7 mouse cellular contexts compared by ENCODE assay signal in genomic region chr5:143470421-143471164, GRCm38 (mm10). TPM values are rescaled to one million over a fixed set of nuclear protein-coding genes. Genes with fewer than 3 reads are reported as not detected.
DNase-seq lines count a peak whose midpoint lies in the region; ATAC-seq lines count a peak whose summit lies in the region.

No protein-coding gene starts in this region.

- no peak overlapping the region for H3K4me3 ChIP-seq in midbrain, embryonic 14.5 days (replicated peaks; ENCODE audit: low read depth, low read length)
- H3K4me3 ChIP-seq in midbrain, embryonic 11.5 days (ENCODE audit: low read depth, low read length) = no peak overlapping the region
- no peak overlapping the region for H3K4me3 ChIP-seq in brown adipose tissue, adult 24 weeks (ENCODE audit: insufficient read depth, low read depth, low read length)
- no peak overlapping the region for H3K4me3 ChIP-seq in embryonic facial prominence, embryonic 13.5 days
- no peak overlapping the region for H3K4me3 ChIP-seq in lung, embryonic 15.5 days

- no peak for ATAC-seq in midbrain, embryonic 14.5 days (ENCODE audit: low FRiP score, low TSS enrichment)
- no peak for ATAC-seq in midbrain, embryonic 11.5 days (ENCODE audit: low FRiP score)
- no peak for ATAC-seq in embryonic facial prominence, embryonic 13.5 days (ENCODE audit: insufficient number of reproducible peaks, insufficient read depth, low FRiP score, low TSS enrichment, low read depth)
- ATAC-seq in hematopoietic stem cell, adult 5-6 weeks (replicated peaks in 1 of 2; ENCODE audit: insufficient read depth in 1 of 2, low FRiP score in 2 of 2, low TSS enrichment in 1 of 2, low read depth in 1 of 2, poor library complexity in 2 of 2, severe bottlenecking in 2 of 2) = peak; percentile 86 to 91
- ATAC-seq in lung, embryonic 15.5 days (ENCODE audit: borderline replicate concordance, extremely low read depth, low FRiP score, low TSS enrichment) = peak; percentile 30; the same call in 1 of the 2 replicates
- ATAC-seq in erythroblast, adult 5-6 weeks (replicated peaks; ENCODE audit: low FRiP score, poor library complexity, severe bottlenecking) = no peak

- H3K27me3 ChIP-seq in midbrain, embryonic 14.5 days (ENCODE audit: control insufficient read depth, insufficient read depth, low read length) = no peaks in the 10 kb centered on the region
- H3K27me3 ChIP-seq in midbrain, embryonic 11.5 days (ENCODE audit: control insufficient read depth, insufficient read depth, low read length) = no peaks in the 10 kb centered on the region
- H3K27me3 ChIP-seq in embryonic facial prominence, embryonic 13.5 days = 0 out of 2 replicates have a peak, but pooled peaks cover 3% of the 10 kb centered on the region
- H3K27me3 ChIP-seq in lung, embryonic 15.5 days = no peaks in the 10 kb centered on the region

- H3K4me1 ChIP-seq in midbrain, embryonic 14.5 days (ENCODE audit: control insufficient read depth, insufficient read depth, low read length) = peaks cover 4% of the 10 kb centered on the region; the same call in 1 of the 2 replicates
- no peaks in the 10 kb centered on the region for H3K4me1 ChIP-seq in midbrain, embryonic 11.5 days (ENCODE audit: control insufficient read depth, insufficient read depth, low read length)
- H3K4me1 ChIP-seq in brown adipose tissue, adult 24 weeks (ENCODE audit: control insufficient read depth, insufficient read depth, insufficient read length, low read length) = peaks cover 3% of the 10 kb centered on the region; the same call in 1 of the 2 replicates
- peaks cover 3% of the 10 kb centered on the region; the same call in 1 of the 2 replicates for H3K4me1 ChIP-seq in embryonic facial prominence, embryonic 13.5 days
- H3K4me1 ChIP-seq in lung, embryonic 15.5 days = peaks cover 6% of the 10 kb centered on the region; the same call in 1 of the 2 replicates

- no peak overlapping the region for H3K9ac ChIP-seq in midbrain, embryonic 14.5 days (replicated peaks; ENCODE audit: low read length)
- no peak overlapping the region for H3K9ac ChIP-seq in midbrain, embryonic 11.5 days (ENCODE audit: low read length)
- H3K9ac ChIP-seq in embryonic facial prominence, embryonic 13.5 days = no peak overlapping the region
- H3K9ac ChIP-seq in lung, embryonic 15.5 days = no peak overlapping the region

- H3K36me3 ChIP-seq in midbrain, embryonic 14.5 days (ENCODE audit: control insufficient read depth, insufficient read depth, low read length) = peaks cover 57% of the 10 kb centered on the region
- H3K36me3 ChIP-seq in midbrain, embryonic 11.5 days (ENCODE audit: control insufficient read depth, insufficient read depth, low read length) = peaks cover 8% of the 10 kb centered on the region; the same call in 1 of the 2 replicates
- peaks cover 57% of the 10 kb centered on the region for H3K36me3 ChIP-seq in embryonic facial prominence, embryonic 13.5 days
- 0 out of 2 replicates have a peak, but pooled peaks cover 3% of the 10 kb centered on the region for H3K36me3 ChIP-seq in lung, embryonic 15.5 days

- H3K27ac ChIP-seq in midbrain, embryonic 14.5 days (replicated peaks; ENCODE audit: low read depth, low read length) = no peak overlapping the region
- H3K27ac ChIP-seq in midbrain, embryonic 11.5 days (ENCODE audit: low read depth, low read length) = no peak overlapping the region
- peak overlapping the region; percentile 68 for H3K27ac ChIP-seq in brown adipose tissue, adult 24 weeks (replicated peaks; ENCODE audit: low read depth, low read length)
- 0 out of 2 replicates have a peak overlapping the region, but pooled peaks have one; percentile 18 for H3K27ac ChIP-seq in embryonic facial prominence, embryonic 13.5 days
- peak overlapping the region; percentile 48 for H3K27ac ChIP-seq in lung, embryonic 15.5 days

- DNase-seq in midbrain, embryonic 14.5 days = peak; percentile 40
- no peak for DNase-seq in midbrain, embryonic 11.5 days (ENCODE audit: low spot score, missing footprints)

- 85% methylated on average over 15 of the region's 15 CpGs for WGBS in midbrain, embryonic 14.5 days
- WGBS in midbrain, embryonic 11.5 days = 92% methylated on average over 15 of the region's 15 CpGs
- WGBS in embryonic facial prominence, embryonic 13.5 days = 79% methylated on average over 15 of the region's 15 CpGs
- 55% methylated on average over 15 of the region's 15 CpGs for WGBS in lung, embryonic 15.5 days

- H3K9me3 ChIP-seq in midbrain, embryonic 14.5 days (ENCODE audit: control insufficient read depth, low read length) = no peaks in the 10 kb centered on the region
- no peaks in the 10 kb centered on the region for H3K9me3 ChIP-seq in midbrain, embryonic 11.5 days (ENCODE audit: control insufficient read depth, low read length)
- no peaks in the 10 kb centered on the region for H3K9me3 ChIP-seq in embryonic facial prominence, embryonic 13.5 days
- no peaks in the 10 kb centered on the region for H3K9me3 ChIP-seq in lung, embryonic 15.5 days

- H3K4me2 ChIP-seq in midbrain, embryonic 14.5 days (ENCODE audit: low read length) = no peak overlapping the region
- H3K4me2 ChIP-seq in midbrain, embryonic 11.5 days = no peak overlapping the region
- no peak overlapping the region for H3K4me2 ChIP-seq in embryonic facial prominence, embryonic 13.5 days
- H3K4me2 ChIP-seq in lung, embryonic 15.5 days = no peak overlapping the region

RNA-seq across cellular contexts. Expression of gene Daglb, which starts 6.2 kb away (rescaled TPM):
- polyA plus RNA-seq in midbrain, embryonic 14.5 days (2014; fragmentation: Nextera tagmentation; extraction: Ambion mirVana) = 17.6 and 17.8 TPM in 2 replicates
- polyA plus RNA-seq in midbrain, embryonic 11.5 days (2014; fragmentation: Nextera tagmentation; extraction: Ambion mirVana) = 9.5 and 10.1 TPM in 2 replicates
- 3.7 and 4.8 TPM in 2 replicates for polyA plus RNA-seq in brown adipose tissue, adult 24 weeks (2012; ENCODE audit: insufficient read depth, insufficient read length, missing spikeins)
- polyA plus RNA-seq in embryonic facial prominence, embryonic 13.5 days (2015; fragmentation: Nextera tagmentation; extraction: Ambion mirVana) = 9.7 and 12.4 TPM in 2 replicates
- 9.8 and 11.5 TPM in 2 replicates for total RNA-seq in hematopoietic stem cell, adult 5-6 weeks (2017)
- 7.9 and 8.1 TPM in 2 replicates for polyA plus RNA-seq in lung, embryonic 15.5 days (2015; fragmentation: Nextera tagmentation; extraction: Ambion mirVana)
- 5.2 and 6.7 TPM in 2 replicates for total RNA-seq in erythroblast, adult 5-6 weeks (2015; ENCODE audit: low replicate concordance)
- 7.1 and 8.8 TPM in 2 replicates for total RNA-seq in erythroblast, adult 5-6 weeks (2017; ENCODE audit: low replicate concordance)

RNA-seq across cellular contexts. Expression of gene Rac1, which starts 57.2 kb away (rescaled TPM):
- 425 and 463 TPM in 2 replicates for polyA plus RNA-seq in midbrain, embryonic 14.5 days (2014; fragmentation: Nextera tagmentation; extraction: Ambion mirVana)
- polyA plus RNA-seq in midbrain, embryonic 11.5 days (2014; fragmentation: Nextera tagmentation; extraction: Ambion mirVana) = 480 and 494 TPM in 2 replicates
- polyA plus RNA-seq in brown adipose tissue, adult 24 weeks (2012; ENCODE audit: insufficient read depth, insufficient read length, missing spikeins) = 165 and 188 TPM in 2 replicates
- polyA plus RNA-seq in embryonic facial prominence, embryonic 13.5 days (2015; fragmentation: Nextera tagmentation; extraction: Ambion mirVana) = 439 and 458 TPM in 2 replicates
- total RNA-seq in hematopoietic stem cell, adult 5-6 weeks (2017) = 107 and 130 TPM in 2 replicates
- polyA plus RNA-seq in lung, embryonic 15.5 days (2015; fragmentation: Nextera tagmentation; extraction: Ambion mirVana) = 492 and 506 TPM in 2 replicates
- 122 and 144 TPM in 2 replicates for total RNA-seq in erythroblast, adult 5-6 weeks (2015; ENCODE audit: low replicate concordance)
- total RNA-seq in erythroblast, adult 5-6 weeks (2017; ENCODE audit: low replicate concordance) = 42.5 and 72.4 TPM in 2 replicates

Comparison
In these comparisons a context has a peak if more than half of its experiments do, and no peak if none do; other contexts are left out.
1. ATAC-seq: peak in hematopoietic stem cell, adult 5-6 weeks (2 of 2) and lung, embryonic 15.5 days (single experiment); none in midbrain, embryonic 14.5 days (single experiment), midbrain, embryonic 11.5 days (single experiment), embryonic facial prominence, embryonic 13.5 days (single experiment) and erythroblast, adult 5-6 weeks (single experiment).
2. H3K27ac ChIP-seq: peak in brown adipose tissue, adult 24 weeks (single experiment), embryonic facial prominence, embryonic 13.5 days (single experiment) and lung, embryonic 15.5 days (single experiment); none in midbrain, embryonic 14.5 days (single experiment) and midbrain, embryonic 11.5 days (single experiment).